ENCODE assay signal across 12 mouse cellular contexts in the genomic region with DNA sequence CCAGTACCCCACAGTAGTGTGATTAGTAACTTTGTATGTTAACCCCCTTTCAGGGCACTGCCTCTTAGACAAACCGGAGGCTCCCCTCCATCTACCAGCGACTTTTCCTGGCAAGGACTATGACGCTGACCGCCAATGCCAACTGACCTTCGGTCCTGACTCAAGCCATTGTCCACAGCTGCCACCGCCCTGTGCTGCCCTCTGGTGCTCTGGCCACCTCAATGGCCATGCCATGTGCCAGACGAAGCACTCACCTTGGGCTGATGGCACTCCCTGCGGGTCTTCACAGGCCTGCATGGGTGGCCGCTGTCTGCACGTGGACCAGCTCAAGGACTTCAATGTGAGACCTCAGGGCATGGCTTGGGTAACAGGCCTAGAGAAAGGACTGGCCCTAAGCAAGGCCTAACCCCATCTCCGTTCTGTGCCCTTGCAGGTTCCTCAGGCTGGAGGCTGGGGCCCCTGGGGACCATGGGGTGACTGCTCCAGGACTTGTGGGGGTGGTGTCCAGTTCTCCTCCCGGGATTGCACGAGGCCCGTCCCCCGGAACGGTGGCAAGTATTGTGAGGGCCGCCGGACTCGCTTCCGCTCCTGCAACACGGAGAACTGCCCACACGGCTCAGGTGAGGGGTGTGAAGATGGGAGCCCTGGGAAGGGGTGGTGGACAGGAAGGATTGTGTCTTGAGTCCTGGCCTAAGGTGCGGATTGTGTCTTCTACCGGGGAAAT. TPM values are rescaled to one million over a fixed set of nuclear protein-coding genes. Genes with fewer than 3 reads are reported as not detected.
DNase-seq lines count a peak whose midpoint lies in the region; ATAC-seq and TF ChIP-seq lines count a peak whose summit lies in the region.
"Had no signal": no experiment of that assay in that cellular context is flagged by ENCODE, and none has a peak within 500 bp of the region (broad histone marks: within the 10 kb centered on the region; RNA-seq: fewer than 3 reads in every experiment).

No protein-coding gene starts in this region.

- no peak for ATAC-seq in heart, embryonic 12.5 days (ENCODE audit: insufficient number of reproducible peaks, low FRiP score)
- no peak for ATAC-seq in megakaryocyte, adult 5-6 weeks (ENCODE audit: poor library complexity, severe bottlenecking)
- ATAC-seq in stomach, postnatal 0 days (ENCODE audit: low FRiP score, low TSS enrichment): no peak
- no peak for ATAC-seq in forebrain, embryonic 15.5 days (replicated peaks)

- peaks cover 19% of the 10 kb centered on the region for H3K4me1 ChIP-seq in heart, embryonic 12.5 days (replicated peaks)
- peaks cover 55% of the 10 kb centered on the region for H3K4me1 ChIP-seq in megakaryocyte, embryonic 14.5 days
- no peaks in the 10 kb centered on the region; the same call in 1 of the 2 replicates for H3K4me1 ChIP-seq in stomach, postnatal 0 days (replicated peaks; ENCODE audit: control insufficient read depth, insufficient read depth)
- H3K4me1 ChIP-seq in forebrain, embryonic 15.5 days: peaks cover 16% of the 10 kb centered on the region

- H3K27me3 ChIP-seq in heart, embryonic 12.5 days (replicated peaks): 0 out of 2 replicates have a peak, but pooled peaks cover 8% of the 10 kb centered on the region
- H3K27me3 ChIP-seq in megakaryocyte, embryonic 14.5 days (replicated peaks): peaks cover 44% of the 10 kb centered on the region
- H3K27me3 ChIP-seq in stomach, postnatal 0 days (ENCODE audit: control insufficient read depth, insufficient read depth, low read length): no peaks in the 10 kb centered on the region
- H3K27me3 ChIP-seq in forebrain, embryonic 15.5 days: no peaks in the 10 kb centered on the region
- H3K27me3 ChIP-seq: limb, embryonic 12.5 days; lung, embryonic 15.5 days; neural tube, embryonic 13.5 days had no signal

- peaks cover 3% of the 10 kb centered on the region; the same call in 1 of the 2 replicates for H3K36me3 ChIP-seq in heart, embryonic 12.5 days
- H3K36me3 ChIP-seq in megakaryocyte, embryonic 14.5 days (replicated peaks; ENCODE audit: low read length): no peaks in the 10 kb centered on the region
- H3K36me3 ChIP-seq in stomach, postnatal 0 days (ENCODE audit: control insufficient read depth, insufficient read depth, low read length): 0 out of 2 replicates have a peak, but pooled peaks cover 3% of the 10 kb centered on the region
- no peaks in the 10 kb centered on the region for H3K36me3 ChIP-seq in forebrain, embryonic 15.5 days
- H3K36me3 ChIP-seq: lung, embryonic 15.5 days; neural tube, embryonic 13.5 days had no signal

- H3K9me3 ChIP-seq in heart, embryonic 12.5 days (replicated peaks): no peaks in the 10 kb centered on the region
- no peaks in the 10 kb centered on the region for H3K9me3 ChIP-seq in megakaryocyte, embryonic 14.5 days
- H3K9me3 ChIP-seq in stomach, postnatal 0 days (ENCODE audit: control insufficient read depth, low read length): no peaks in the 10 kb centered on the region
- no peaks in the 10 kb centered on the region for H3K9me3 ChIP-seq in forebrain, embryonic 15.5 days
- H3K9me3 ChIP-seq: limb, embryonic 12.5 days; lung, embryonic 15.5 days; neural tube, embryonic 13.5 days had no signal

- DNase-seq in heart, adult 11 months: peak; percentile 93
- DNase-seq in brain, adult 2 months (ENCODE audit: low read depth, low spot score): peak; percentile 61
- DNase-seq in stomach, postnatal 0 days (ENCODE audit: low spot score): no peak
- DNase-seq in layer of hippocampus, postnatal 25 days (ENCODE audit: extremely low spot score in 1 of 2, low spot score in 1 of 2): no peak
- DNase-seq: cerebellum, adult 11 months had no signal

- H3K4me3 ChIP-seq in heart, embryonic 12.5 days: no peak overlapping the region
- peak overlapping the region; percentile 14 for H3K4me3 ChIP-seq in megakaryocyte, embryonic 14.5 days (replicated peaks)
- no peak overlapping the region for H3K4me3 ChIP-seq in stomach, postnatal 0 days (ENCODE audit: low read depth, low read length)
- H3K4me3 ChIP-seq in forebrain, embryonic 15.5 days: no peak overlapping the region
- H3K4me3 ChIP-seq: limb, embryonic 12.5 days; lung, embryonic 15.5 days; neural tube, embryonic 13.5 days had no signal

- no peak overlapping the region for H3K4me2 ChIP-seq in heart, embryonic 12.5 days
- H3K4me2 ChIP-seq in stomach, postnatal 0 days (replicated peaks; ENCODE audit: low read depth): no peak overlapping the region
- no peak overlapping the region for H3K4me2 ChIP-seq in forebrain, embryonic 15.5 days (replicated peaks)
- H3K4me2 ChIP-seq: limb, embryonic 12.5 days; lung, embryonic 15.5 days; neural tube, embryonic 13.5 days had no signal

- TF ChIP-seq EP300 in stomach, postnatal 0 days (optimal IDR thresholded peaks at IDR 0.05): no peak

- WGBS in heart, embryonic 12.5 days: 80% methylated on average over 24 of the region's 24 CpGs
- 90% methylated on average over 24 of the region's 24 CpGs for WGBS in stomach, postnatal 0 days
- WGBS in forebrain, embryonic 15.5 days: 90% methylated on average over 24 of the region's 24 CpGs

- H3K9ac ChIP-seq in heart, embryonic 12.5 days: no peak overlapping the region
- H3K9ac ChIP-seq in stomach, postnatal 0 days (ENCODE audit: low read length): no peak overlapping the region
- no peak overlapping the region for H3K9ac ChIP-seq in forebrain, embryonic 15.5 days (replicated peaks)
- H3K9ac ChIP-seq: limb, embryonic 12.5 days; lung, embryonic 15.5 days; neural tube, embryonic 13.5 days had no signal

- no peak overlapping the region for H3K27ac ChIP-seq in heart, embryonic 12.5 days (ENCODE audit: poor library complexity, severe bottlenecking)
- H3K27ac ChIP-seq in stomach, postnatal 0 days (replicated peaks): no peak overlapping the region
- no peak overlapping the region for H3K27ac ChIP-seq in forebrain, embryonic 15.5 days (replicated peaks)
- H3K27ac ChIP-seq: limb, embryonic 12.5 days; lung, embryonic 15.5 days; neural tube, embryonic 13.5 days had no signal

- TF ChIP-seq CTCF in stomach, postnatal 0 days (IDR thresholded peaks at IDR 0.05; ENCODE audit: low read depth): peak; percentile 30; the same call in 1 of the 2 replicates

RNA-seq across cellular contexts. Expression of a gene that starts 5.1 kb away (rescaled TPM):
- polyA plus RNA-seq in heart, embryonic 12.5 days (2016; fragmentation: Nextera tagmentation; extraction: Ambion mirVana): 443 and 471 TPM in 2 replicates
- polyA plus RNA-seq in megakaryocyte, embryonic 14.5 days (2012; ENCODE audit: insufficient read depth, low replicate concordance): 24.9 and 49.7 TPM in 2 replicates
- total RNA-seq in megakaryocyte, adult 5-6 weeks (2015): 235 and 245 TPM in 2 replicates
- total RNA-seq in megakaryocyte, adult 5-6 weeks (2017): 276 and 306 TPM in 2 replicates
- polyA plus RNA-seq in stomach, postnatal 0 days (2015; fragmentation: Nextera tagmentation; extraction: Ambion mirVana): 210 and 218 TPM in 2 replicates
- polyA plus RNA-seq in forebrain, embryonic 15.5 days (2015; fragmentation: Nextera tagmentation; extraction: Ambion mirVana): 215 and 221 TPM in 2 replicates
- total RNA-seq in layer of hippocampus, postnatal 25 days (2021): 100 to 1,000 TPM; 280 to 296 TPM

RNA-seq across cellular contexts. Expression of a gene that starts 6.0 kb away (rescaled TPM):
- 2.2 and 3.1 TPM in 2 replicates for polyA plus RNA-seq in heart, embryonic 12.5 days (2016; fragmentation: Nextera tagmentation; extraction: Ambion mirVana)
- polyA plus RNA-seq in megakaryocyte, embryonic 14.5 days (2012; ENCODE audit: insufficient read depth, low replicate concordance): 0.50 TPM in 1 of 2 replicates, not detected in the other
- not detected in 2 replicates for total RNA-seq in megakaryocyte, adult 5-6 weeks (2015)
- 0.12 TPM in 1 of 2 replicates, not detected in the other for total RNA-seq in megakaryocyte, adult 5-6 weeks (2017)
- 3.5 and 3.9 TPM in 2 replicates for polyA plus RNA-seq in stomach, postnatal 0 days (2015; fragmentation: Nextera tagmentation; extraction: Ambion mirVana)
- 8.1 and 8.3 TPM in 2 replicates for polyA plus RNA-seq in forebrain, embryonic 15.5 days (2015; fragmentation: Nextera tagmentation; extraction: Ambion mirVana)
- 10 to 100 TPM; 23.5 to 26.1 TPM for total RNA-seq in layer of hippocampus, postnatal 25 days (2021)

RNA-seq across cellular contexts. Expression of a gene that starts 13.9 kb away (rescaled TPM):
- polyA plus RNA-seq in heart, embryonic 12.5 days (2016; fragmentation: Nextera tagmentation; extraction: Ambion mirVana): 49.5 and 56.1 TPM in 2 replicates
- 20.5 and 20.6 TPM in 2 replicates for polyA plus RNA-seq in megakaryocyte, embryonic 14.5 days (2012; ENCODE audit: insufficient read depth, low replicate concordance)
- total RNA-seq in megakaryocyte, adult 5-6 weeks (2015): 17.8 and 20.4 TPM in 2 replicates
- 28.5 and 33.5 TPM in 2 replicates for total RNA-seq in megakaryocyte, adult 5-6 weeks (2017)
- 32.9 and 34.2 TPM in 2 replicates for polyA plus RNA-seq in stomach, postnatal 0 days (2015; fragmentation: Nextera tagmentation; extraction: Ambion mirVana)
- 107 and 111 TPM in 2 replicates for polyA plus RNA-seq in forebrain, embryonic 15.5 days (2015; fragmentation: Nextera tagmentation; extraction: Ambion mirVana)
- 10 to 100 TPM; 63.9 to 66.7 TPM for total RNA-seq in layer of hippocampus, postnatal 25 days (2021)

RNA-seq across cellular contexts. Expression of a gene that starts 22.1 kb away (rescaled TPM):
- 15.3 and 16.4 TPM in 2 replicates for polyA plus RNA-seq in heart, embryonic 12.5 days (2016; fragmentation: Nextera tagmentation; extraction: Ambion mirVana)
- 12.9 and 57.4 TPM in 2 replicates for polyA plus RNA-seq in megakaryocyte, embryonic 14.5 days (2012; ENCODE audit: insufficient read depth, low replicate concordance)
- total RNA-seq in megakaryocyte, adult 5-6 weeks (2015): 2,036 and 2,044 TPM in 2 replicates
- total RNA-seq in megakaryocyte, adult 5-6 weeks (2017): 995 and 1,060 TPM in 2 replicates
- polyA plus RNA-seq in stomach, postnatal 0 days (2015; fragmentation: Nextera tagmentation; extraction: Ambion mirVana): 51.3 and 59.4 TPM in 2 replicates
- polyA plus RNA-seq in forebrain, embryonic 15.5 days (2015; fragmentation: Nextera tagmentation; extraction: Ambion mirVana): 19.6 and 22.0 TPM in 2 replicates
- 10 to 100 TPM; 13.1 to 15.8 TPM for total RNA-seq in layer of hippocampus, postnatal 25 days (2021)

RNA-seq across cellular contexts. Expression of a gene that starts 24.7 kb away (rescaled TPM):
- polyA plus RNA-seq in heart, embryonic 12.5 days (2016; fragmentation: Nextera tagmentation; extraction: Ambion mirVana): 51.7 and 55.4 TPM in 2 replicates
- polyA plus RNA-seq in megakaryocyte, embryonic 14.5 days (2012; ENCODE audit: insufficient read depth, low replicate concordance): 17.0 and 28.8 TPM in 2 replicates
- 26.5 and 27.4 TPM in 2 replicates for total RNA-seq in megakaryocyte, adult 5-6 weeks (2015)
- 14.5 and 18.0 TPM in 2 replicates for total RNA-seq in megakaryocyte, adult 5-6 weeks (2017)
- polyA plus RNA-seq in stomach, postnatal 0 days (2015; fragmentation: Nextera tagmentation; extraction: Ambion mirVana): 16.8 and 21.3 TPM in 2 replicates
- polyA plus RNA-seq in forebrain, embryonic 15.5 days (2015; fragmentation: Nextera tagmentation; extraction: Ambion mirVana): 46.5 and 53.1 TPM in 2 replicates
- total RNA-seq in layer of hippocampus, postnatal 25 days (2021): 10 to 100 TPM; 21.9 to 33.4 TPM

Comparison
In these comparisons a context has a peak if more than half of its experiments do, and no peak if none do; other contexts are left out.
1. DNase-seq: peak in heart, adult 11 months (single experiment) and brain, adult 2 months (single experiment); none in stomach, postnatal 0 days (single experiment) and layer of hippocampus, postnatal 25 days (0 of 2).